Mouse (Mus musculus) lung, adult 2 months (tissue): ENCODE measurements around the gene Epha10.

ENCODE experiments used
- CTCF ChIP-seq: fragments of 200-500 bp; IDR thresholded peaks from 2 replicates; pipeline ENCODE4 v1.5.1; 2011; ENCODE audit warnings: mild to moderate bottlenecking, low read length, control low read depth; ENCODE audit not compliant: insufficient read depth
- POLR2A ChIP-seq: fragments of 200-500 bp; IDR thresholded peaks from 2 replicates; pipeline ENCODE4 v1.6.1; 2011; ENCODE audit warnings: low read depth, mild to moderate bottlenecking, control low read depth, low read length, borderline replicate concordance; ENCODE audit errors: extremely low read depth

DNA sequence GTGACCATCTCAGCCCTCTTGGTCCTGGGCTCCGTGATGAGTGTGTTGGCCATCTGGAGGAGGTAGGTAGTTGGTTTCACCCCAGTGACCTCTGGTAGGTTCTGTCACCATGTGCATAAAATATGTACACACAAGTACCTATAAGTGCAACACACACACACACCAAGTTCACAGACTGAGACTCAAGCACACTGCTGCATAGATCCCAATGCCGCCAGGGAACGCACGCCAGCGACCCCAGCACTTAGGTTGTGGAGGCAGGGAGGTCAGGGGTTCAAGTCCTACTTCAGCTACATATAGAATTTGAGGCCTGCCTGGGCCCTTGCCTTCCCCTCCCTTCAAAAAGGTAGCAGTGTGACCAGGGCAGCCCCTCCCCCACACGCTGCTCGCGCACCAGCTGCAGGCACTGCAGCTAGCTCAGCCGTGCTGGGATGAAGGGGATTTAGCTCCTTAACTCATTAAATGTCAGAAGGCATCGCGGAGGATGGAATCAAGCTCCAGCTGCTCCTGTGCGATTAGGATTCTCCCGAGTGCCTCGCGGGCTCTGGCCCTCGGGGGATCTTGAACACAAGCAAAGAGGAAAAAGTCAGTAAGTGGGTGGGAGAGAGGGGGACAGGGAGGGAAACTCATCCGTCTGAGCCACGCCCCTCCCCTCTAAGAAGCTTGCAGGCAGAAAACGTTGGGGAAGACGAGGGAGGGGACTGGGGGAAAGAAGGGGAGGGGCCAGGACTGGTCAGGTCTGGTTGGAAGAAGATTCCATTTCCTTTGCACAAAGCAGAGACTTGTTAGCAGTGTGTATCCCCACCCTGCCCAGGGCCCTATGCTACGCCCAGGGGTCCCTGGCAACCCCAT lies 25.5 kb downstream of the Epha10 start:
- TF ChIP-seq CTCF (no peak), POLR2A (no peak)
